Mouse (Mus musculus) bone marrow macrophage, adult 2 months (primary cell): ENCODE measurements around the gene Rsph10b.
A peak's percentile ranks its signal among the peaks of the same experiment; 100 is the strongest.

Source experiments
- CTCF ChIP-seq: IDR thresholded peaks from 2 replicates; pipeline ENCODE4 v1.5.1; 2012; ENCODE audit warnings: low read depth, mild to moderate bottlenecking, low read length, moderate library complexity
- POLR2A ChIP-seq: IDR thresholded peaks from 2 replicates; pipeline ENCODE4 v1.6.1; 2012; ENCODE audit warnings: mild to moderate bottlenecking, low read depth, low read length, borderline replicate concordance

DNA sequence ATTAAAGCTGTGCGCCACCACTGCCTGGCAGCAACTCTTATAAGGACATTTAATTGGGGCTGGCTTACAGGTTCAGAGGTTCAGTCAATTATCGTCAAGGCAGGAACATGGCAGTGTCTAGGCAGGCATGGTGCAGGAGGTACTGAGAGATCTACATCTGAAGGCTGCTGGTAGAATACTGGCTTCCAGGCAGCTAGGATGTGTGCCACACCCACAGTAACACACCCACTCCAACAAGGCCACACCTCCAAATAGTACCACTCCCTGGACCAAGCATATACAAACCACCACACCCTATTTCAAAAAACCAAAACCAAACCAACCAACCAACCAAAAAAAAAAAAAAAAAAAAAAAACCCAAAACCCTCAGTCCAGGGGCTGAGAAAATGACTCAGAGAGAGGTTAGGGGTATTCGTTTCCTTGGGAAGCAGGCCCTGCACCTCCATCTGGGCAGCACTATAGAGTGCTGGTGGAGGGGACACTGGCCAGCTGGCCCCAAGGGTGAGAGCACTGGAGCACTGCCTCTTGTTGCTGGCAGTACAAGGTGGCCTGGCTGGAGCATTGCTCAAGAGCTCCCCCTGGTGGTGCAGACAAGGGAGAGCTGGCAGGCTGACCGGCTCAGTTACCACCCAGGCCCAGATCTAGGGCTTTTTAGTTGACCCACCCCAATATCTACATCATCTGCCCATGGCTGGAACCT is 42.2 kb downstream of the Rsph10b start:
- peak; percentile 68; the same call in 1 of the 2 replicates for TF ChIP-seq CTCF
- TF ChIP-seq POLR2A = no peak
